Mouse (Mus musculus) testis, postnatal 14 days (tissue): ENCODE measurements around the gene 1700029F12Rik.

Experiments
- DNase-seq: peaks from one replicate; pipeline ENCODE4 v3.0.0; 2021; ENCODE audit warnings: low spot score

Gene 1700029F12Rik

DNA sequence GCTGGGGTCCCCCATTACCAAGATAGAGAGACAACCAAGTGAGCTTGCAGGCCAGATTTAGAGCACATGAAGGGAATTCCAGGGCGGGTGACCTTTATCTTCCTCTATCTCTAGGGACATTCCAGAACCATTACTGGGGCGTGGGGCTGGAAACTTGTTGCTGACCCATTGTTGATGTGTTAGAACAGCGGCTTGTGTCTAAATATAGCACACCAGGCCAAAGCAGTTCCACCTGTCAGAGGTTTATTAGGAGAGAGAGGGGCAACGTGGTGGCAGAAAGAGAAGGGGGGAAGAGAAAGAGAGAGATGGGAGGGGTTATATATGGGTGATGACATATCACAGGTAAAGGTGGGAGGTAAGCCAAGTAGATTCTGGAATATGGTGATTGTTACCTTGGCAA lies 12.3 kb downstream of the 1700029F12Rik start:
- no peak for DNase-seq

DNA sequence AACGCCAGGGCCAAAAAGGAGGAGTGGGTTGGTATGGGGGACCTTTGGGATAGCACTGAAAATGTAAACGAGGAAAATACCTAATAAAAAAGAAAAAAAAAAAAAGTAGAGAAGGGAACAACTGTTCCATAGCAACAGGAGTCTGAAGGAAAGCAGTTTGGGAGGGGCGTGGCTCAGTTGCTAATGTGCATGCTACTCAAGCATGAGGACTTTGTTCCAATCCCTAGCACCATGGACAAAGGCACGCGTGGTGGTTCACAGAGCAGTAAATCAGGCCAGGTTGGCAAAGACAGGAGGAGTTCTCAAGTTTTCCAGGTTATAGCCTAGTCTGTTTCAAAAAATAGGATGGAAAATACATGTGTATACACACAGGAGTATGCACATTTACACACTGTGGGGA lies 14.0 kb downstream of the 1700029F12Rik start:
- no peak for DNase-seq

DNA sequence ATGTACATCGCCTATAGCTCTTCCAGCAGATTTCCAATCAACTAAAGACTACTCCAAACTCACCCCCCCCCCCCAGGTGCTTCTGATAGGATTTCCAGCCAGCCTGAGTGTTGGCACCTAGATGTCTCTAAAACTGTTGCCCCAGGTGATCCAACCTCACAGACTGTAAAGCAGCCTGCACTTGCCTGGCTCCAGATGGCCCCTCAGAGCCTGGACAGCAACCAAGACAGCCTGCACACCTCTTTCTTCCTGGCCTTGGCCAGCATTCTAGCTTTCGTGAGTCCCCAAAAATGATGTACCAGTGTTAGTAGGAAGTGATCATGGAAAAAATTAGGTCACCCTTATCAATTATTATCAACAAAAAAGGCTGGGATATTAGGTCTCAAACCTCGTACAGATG lies 16.5 kb downstream of the 1700029F12Rik start:
- no peak for DNase-seq

DNA sequence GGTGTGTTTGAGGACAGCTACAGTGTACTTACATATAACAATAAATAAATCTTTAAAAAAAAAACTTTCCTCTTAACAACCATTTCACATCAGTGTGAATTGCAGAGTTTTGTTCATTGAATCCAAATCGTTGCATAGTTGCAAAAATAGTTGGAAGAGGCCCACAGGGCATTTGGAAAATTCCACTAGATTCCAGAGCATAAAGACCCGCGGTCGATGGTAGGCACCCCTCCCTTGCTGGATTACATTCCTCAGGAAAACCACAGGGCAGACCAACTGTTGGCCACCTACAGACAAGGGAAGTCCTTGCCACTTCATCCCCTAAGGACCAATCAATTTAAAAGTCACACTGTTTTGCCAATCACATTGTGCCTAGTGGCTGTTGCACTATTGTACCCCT lies 19.8 kb downstream of the 1700029F12Rik start:
- DNase-seq, result no peak

DNA sequence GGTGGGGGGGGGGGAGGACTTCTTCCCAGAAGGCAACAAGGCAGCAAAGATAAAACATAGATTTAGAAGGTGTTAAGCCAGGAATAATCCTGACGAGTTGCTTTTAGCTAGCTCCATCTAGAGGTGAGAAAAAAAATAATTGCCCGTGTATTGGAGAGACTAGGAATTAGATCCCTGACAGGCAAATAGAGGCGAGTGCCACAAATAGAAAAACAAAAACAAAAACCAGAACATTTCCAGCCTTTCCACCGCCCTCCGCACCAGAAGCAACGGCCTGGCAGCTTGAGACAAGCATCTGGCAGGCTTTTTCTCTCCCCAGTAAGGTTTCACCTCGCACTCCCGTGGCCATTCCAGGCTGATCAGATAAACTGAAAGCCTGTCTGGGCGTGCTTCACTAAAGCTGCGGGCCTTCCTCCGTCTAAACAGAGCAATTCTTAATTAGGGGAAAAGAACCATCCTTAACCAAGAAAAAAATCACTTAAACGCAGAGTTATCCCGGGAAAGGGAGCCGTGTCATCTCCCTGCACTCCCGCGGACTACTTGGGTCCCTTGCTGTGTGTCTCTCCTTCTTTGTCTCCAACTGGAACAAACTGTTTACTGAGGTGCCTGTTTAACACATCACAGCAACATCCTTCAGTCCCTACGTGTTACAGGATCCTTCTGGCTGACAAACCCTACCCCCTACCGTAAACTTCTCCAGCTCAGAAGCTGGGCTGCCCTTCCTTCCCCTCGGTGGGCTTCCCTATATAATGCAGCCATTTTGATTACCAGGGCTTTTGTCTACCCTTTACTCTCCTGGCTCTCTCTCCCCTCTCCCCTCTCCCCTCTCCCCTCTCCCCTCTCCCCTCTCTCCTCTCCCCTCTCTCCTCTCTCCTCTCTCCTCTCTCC lies 25.7 kb downstream of the 1700029F12Rik start:
- no peak for DNase-seq

DNA sequence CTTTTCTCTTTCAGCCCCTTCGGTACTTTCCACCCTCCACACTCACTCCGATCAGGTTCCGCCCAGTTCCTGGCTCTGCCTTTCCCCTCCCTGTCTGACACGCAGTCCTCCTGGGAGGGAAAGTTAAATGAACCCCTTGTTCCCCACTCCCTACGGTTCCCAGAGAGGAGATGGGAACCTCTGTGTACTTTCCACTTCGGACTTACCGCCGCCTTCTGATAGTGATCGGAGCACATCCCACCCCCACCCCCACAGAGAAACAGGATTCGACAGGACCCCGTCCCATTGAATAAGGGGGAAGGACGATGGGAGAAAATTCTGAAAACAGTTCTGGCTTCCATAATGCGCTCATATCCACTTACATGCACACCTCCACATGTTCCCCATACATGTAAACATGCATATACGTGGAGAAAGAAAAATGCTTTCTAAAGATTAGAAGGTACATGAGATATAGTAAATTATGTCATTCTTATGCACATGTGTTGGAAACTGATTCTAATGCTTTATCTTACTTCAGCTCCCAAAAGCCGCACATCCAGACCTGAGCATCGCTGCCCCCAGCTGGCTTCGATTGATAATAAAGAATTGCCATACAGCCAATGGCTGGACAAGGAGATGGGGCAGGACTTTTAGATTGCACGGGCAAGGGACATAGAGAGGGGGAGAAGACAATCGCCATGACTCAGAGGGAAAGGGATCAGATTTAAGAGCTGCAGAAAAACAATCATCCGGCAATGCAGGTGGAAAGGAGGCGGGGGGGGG lies 26.5 kb downstream of the 1700029F12Rik start:
- peak; percentile 16 for DNase-seq

DNA sequence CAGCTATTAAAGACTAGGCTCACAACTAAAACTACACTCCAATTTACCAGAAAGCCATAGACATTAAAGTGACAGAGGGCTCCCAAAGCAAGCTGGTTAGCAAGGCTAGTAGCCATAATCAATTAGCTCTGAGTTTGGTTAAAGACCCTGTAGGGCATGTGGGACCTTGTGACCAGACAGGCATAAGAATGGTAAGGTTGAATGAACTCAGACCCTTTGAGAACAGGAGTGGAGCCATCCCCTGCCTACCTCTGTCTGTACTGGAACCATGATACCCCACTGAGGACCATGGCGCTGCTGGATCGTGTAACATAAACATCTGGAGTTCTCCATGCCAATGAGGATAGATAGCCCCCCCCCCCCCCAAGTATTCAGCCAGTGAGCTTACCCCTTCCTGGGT lies 27.4 kb downstream of the 1700029F12Rik start:
- DNase-seq, result no peak

DNA sequence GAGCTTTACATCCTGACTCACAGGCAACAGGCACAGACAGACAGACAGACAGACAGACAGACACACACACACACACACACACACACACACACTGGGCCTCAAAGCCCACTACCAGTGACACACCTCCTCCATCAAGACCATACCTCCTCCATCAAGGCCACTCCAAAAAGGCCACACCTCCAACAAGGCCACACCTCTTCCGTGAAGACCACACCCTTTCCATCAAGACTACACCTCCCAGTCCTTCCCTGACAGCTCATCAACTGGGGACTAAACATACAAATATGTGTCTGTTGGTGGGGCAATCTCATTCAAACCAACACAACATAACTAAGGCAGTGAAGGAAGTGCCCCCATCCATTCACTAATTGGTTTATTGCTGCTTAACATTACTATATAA lies 37.1 kb downstream of the 1700029F12Rik start:
- no peak for DNase-seq

DNA sequence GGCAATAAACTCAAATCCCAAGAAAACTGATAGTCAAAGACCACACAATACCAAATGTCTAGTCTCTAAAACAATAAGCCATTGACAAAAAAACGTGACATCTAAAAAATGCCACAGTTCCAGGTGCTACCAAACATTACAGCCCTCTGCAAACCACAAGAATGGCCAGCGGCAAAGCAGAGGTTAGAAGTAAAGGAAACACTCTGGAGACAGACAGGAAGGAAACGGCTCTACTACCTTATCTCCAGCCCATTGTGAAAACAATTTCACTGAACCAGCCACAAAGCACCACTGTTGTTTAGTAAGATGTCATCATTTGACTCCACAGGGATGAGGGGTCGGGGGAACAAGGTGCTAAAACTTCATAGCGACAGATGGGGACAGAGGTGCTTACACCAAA lies 38.9 kb downstream of the 1700029F12Rik start:
- DNase-seq, result no peak

DNA sequence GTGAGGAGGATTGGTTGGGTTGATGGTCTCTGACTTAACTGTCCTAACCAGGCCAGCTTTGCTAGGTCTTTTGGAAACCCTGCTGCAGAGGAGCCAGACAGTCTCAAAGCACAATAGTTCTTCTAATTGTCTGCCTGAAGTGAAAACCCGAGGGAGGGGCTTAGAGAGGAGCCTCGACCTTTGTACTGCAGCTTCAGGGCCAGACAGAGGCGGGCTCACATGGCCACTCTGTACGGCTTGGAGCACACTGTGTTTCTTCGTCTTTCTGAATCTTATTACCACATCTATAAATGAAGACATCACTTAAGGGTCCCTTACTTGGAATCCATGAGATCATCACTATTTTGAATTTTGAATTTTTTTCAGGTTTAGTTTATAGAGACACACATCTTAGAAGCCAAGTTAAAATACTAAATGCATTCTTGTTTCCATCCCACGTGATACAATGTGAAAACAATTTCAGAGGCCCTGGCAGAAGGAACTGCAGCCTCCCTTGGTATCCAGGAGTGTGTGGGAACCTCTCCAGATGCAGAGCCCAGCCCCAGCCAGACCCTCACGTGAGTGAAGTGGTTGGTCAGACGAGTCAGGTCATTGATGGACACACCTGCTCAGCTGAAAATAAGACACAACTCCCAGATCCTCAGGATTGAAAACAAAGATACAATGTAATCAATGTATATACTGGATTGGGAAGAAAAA lies 40.7 kb downstream of the 1700029F12Rik start:
- no peak for DNase-seq

DNA sequence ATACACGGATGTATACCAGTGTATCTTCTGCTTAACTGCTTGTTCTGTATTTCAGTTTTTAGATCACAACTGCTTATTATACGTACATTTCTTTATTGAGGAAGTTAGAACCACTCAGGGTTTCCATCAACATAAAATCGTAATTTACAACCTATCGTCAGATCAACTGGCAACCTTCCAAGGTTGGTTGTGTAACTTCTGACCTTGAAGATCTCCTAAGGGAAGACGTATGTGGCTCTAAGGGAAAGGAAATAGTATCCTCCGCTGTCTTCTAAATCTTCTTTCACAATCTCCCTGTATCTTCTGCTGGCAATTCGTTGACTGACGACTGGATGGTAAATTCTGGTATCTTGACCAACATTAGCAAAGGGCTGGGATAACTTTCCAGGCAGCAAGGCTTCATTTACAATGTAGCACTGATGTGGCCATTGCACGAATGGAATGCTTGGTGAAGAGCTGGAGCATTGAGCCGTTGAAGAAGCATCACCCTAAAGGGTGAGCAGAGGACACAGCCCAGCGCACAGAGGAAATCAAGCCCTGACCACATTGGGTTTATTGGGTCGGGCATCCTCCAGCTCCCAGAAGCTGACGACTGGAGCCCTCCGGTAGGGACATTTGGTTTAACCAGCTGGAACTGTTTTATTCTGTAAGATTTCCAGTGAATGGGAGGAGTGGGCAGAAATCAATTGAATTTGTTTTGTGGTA lies 43.4 kb downstream of the 1700029F12Rik start:
- DNase-seq, result no peak

DNA sequence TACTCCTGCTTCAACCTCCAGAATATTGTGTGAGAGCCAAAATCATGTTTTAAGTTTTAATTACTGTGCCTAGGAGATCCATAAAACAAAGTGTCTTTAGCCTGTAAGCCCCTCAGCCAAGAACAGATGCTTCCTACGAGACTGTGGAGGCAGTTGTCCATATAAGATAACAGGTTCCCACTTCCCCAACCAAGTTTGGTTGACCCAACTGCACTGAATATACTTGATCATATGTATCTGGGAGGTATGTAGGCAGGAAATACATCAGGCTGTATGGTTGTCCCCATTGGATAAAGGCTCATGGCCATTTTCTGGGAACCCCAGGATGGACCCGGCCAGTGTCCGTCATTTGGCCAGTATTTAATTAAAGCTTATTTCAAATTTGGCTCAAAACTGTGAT lies 44.1 kb downstream of the 1700029F12Rik start:
- no peak for DNase-seq

DNA sequence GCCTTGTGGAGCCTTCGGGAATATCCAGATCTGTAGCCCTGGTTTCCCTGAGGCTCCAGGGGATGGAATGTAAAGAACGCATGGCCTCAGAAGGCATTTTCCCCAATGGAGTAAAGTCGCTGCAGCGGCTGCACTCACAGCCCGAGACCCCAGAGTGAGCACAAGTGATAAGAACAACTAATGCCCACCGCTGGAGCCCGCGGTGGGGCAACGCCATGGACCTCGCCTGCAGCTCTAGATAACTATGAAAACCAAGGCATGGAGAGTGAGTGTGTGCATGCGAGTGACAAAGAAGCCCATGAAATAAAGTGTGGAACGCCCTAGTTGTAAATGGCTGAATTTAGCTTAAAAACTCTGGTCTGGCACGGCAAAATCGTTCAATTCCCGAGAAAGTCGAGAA lies 45.0 kb downstream of the 1700029F12Rik start:
- no peak for DNase-seq

DNA sequence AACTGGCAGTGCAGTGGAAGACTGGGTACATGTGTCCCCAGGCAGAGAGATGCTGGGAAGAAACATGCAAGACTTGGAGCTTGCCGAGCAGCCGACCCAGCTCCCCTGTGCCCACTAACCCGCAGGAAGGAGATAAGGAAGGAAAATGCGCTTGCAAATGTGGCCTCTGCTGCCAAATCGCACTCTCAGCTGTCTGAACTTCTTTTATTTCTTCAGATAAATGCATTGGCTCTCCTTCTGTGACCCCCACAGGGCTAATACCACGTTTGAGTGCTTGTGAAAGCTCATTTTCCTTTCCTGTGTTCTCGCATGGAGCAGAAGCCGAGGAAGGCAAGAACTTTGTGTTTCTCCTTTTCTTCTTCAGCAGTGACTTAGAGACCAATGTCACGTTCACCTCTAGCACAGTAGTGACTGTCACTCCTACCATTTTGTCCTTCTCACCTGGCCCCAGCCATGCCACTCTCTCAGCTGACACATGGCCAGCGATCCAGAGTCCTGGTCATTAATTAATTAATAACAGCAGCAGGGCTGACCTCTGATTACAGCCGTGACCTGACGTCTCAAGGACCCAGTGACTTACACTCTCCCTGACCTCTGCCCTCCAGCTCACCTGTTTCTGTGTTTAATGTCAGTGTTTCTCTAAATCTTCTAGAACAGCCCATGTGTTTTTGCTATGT lies 48.4 kb downstream of the 1700029F12Rik start:
- no peak for DNase-seq

DNA sequence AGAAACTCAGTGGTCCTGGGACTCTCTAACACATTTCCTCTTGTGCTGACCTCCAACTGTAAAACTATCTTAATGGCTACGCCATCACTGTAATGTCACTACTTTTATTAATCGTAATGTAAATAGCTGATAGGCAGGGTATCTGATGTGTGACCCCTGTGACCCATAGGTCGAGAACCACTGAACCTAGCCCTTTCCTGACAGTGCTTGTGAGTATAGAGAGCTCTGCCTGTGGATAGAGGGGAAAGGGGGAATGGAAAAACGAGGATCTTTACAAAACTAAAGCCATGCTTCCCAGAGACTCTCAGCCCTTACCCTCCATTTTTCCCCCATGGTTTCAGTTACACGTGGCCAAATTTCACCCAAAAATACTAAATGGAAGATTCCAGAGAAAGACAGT lies 49.5 kb downstream of the 1700029F12Rik start:
- no peak for DNase-seq

DNA sequence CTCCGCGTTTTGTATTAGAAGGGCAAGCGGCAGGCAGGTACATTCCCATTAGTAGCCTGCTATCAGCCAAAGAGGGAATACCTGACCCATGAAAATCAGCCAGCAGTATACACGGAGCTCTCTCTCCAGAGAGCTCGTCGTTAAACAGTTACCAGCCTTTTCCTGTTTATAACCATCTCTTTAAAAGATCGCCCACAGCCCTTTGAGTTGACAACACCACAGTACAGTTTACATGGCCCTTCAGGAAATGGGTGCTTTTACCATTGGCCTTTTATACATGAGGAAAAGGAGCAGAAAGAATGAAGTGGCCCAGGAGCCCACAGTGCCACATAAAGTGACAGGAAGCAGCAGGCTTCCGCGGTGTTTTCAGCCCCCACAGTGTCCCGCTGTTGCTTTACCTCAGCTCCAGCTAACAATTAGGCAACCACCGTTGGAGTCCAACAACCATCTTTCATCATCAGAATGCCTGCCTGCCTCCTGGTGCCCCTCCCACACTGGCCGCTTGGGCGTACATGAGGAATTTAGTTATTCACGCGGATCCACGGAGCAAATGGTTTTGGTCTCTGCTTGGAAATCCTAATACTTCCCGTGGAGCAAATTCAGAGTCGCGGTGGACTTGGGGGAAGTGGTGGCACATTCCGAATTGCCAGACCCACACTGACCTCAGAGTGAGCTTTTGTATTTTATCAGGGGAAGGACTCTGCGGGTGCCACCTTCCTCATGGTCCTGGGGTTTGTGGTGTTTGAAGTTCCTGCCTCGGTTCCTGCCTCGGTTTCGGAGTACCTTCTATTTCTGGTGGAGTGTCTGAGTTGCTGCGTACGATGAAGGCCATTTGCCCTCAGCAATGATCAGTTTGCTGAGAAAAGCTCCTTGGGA lies 50.7 kb downstream of the 1700029F12Rik start:
- DNase-seq, result no peak

DNA sequence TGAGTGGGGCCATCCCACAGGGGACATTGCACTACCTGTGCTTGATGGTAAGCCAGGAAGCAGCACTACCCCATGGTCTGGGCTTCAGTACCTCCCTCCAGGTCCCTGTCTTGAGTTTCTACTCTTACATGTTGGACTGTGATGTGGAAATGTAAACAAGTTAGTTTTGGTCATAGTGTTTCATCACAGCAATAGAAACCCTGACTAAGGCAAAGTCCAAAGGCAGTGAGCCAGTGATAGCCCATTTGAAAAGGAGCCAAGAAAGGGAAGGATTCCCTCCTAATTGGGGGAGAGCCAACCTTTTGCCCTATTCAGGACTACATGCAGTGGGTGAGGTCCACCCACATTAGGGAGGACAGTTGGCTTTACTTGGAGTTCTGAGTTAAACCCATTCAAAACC lies 53.6 kb downstream of the 1700029F12Rik start:
- DNase-seq, result no peak

DNA sequence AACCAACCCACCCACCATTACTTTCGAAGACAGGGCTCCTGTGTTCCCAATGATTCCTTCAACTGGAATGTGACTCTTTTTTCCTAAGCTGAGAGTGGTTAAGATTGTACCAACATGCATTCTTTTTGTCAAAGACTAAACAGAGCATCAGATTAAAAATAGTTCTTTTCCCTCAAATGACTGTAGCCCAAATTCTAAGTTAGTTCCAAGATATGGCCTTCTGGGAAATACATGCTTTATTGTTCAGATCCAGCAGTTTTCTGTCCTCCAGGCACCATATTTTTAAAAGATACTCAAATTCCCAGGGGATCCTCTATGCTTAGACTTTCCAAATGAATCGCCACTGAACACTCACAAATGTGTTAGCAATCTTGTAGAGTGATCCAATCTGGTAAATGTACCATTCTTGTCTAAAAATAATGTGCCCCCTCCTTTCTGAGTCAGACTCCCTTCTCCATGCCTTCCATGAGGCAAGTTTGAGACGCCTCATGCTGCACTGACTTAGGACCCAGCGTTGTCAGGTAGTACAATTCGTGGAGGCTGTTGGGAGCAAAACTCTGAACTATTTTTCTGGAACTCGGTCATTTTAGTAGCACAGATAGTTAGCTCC lies 57.1 kb downstream of the 1700029F12Rik start:
- no peak for DNase-seq

DNA sequence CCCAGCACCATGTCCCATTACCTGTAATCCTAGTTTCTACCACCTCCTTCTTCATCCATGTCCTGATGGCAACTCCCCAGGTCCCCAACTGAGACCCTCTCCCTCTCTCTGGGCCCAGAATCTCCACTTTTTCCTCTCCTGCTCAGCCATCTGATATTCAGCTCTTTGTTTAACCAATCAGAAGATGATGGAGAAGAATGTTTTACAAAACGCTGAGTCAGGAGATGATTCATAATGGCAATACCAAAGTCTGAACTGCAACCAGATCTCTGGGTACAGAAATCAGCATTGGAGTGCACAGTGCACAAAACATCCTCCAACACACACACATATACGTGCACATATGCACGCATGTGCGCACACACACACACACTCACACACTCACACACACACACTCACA lies 60.8 kb downstream of the 1700029F12Rik start:
- no peak for DNase-seq
